ENCODE assay signal across 8 mouse cellular contexts in the genomic region with DNA sequence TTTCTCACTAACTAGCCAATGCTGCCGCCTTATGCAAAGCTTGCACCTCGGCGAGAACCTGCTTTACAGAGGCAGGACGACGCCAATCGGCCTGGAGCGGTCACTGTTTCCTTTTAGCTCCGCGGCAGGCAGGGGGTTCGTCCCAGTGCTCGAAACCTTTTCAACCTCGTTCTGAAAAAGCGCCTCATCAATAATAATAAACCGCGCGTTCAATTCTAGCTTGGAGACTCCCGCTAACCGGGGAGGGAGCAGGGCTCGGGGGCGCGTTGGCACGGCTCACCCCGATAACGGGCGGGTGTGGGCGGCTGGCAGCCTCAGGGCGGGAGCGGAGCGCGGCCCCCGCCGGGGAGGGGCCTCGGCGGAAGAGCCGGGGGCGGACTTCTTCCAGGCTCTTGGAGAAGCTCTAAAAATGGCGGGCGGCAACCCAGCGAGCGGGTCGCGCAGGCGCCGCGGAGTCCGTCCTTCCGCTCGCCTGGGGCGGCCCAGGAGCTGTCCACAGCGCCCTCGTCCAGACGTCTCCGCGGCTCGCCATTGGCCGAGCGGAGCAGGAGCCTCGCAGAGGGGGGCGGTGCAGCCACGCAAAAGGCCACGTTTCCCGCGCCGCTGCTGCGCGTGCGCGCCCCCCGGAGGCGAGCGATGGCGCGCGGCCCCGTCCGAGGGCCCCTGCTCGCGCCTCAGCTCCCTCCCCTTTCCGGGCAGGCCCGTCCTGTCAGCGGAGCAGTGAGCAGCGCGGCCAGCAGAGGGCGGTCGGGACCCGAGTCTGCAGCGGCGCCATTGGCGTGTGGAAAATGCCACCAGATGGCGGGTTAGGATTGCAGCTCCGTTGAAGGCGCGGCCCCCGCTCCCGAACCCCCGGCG. TPM values are rescaled to one million over a fixed set of nuclear protein-coding genes. Genes with fewer than 3 reads are reported as not detected.
A peak's percentile ranks its signal among the peaks of the same experiment; 100 is the strongest.
DNase-seq lines count a peak whose midpoint lies in the region; ATAC-seq lines count a peak whose summit lies in the region.

No protein-coding gene starts in this region.

- peak; percentile 96 for DNase-seq in adipocyte (ENCODE audit: low spot score)
- DNase-seq in embryo, embryonic 10 days (ENCODE audit: low spot score): peak; percentile 99
- peak; percentile 100 for DNase-seq in gastrocnemius, postnatal 10 days
- DNase-seq in induced T-regulatory cell, adult 2 months (ENCODE audit: low read depth): peak; percentile 98
- DNase-seq in left cerebral cortex, adult 9 months (ENCODE audit: low spot score in 2 of 2): peak; percentile 98 to 99
- peak; percentile 100 for DNase-seq in right cerebral cortex, postnatal 14 days
- peak; percentile 99 for DNase-seq in urinary bladder, postnatal 36 days (ENCODE audit: low spot score in 2 of 2)

- ATAC-seq in megakaryocyte progenitor cell, adult 5-6 weeks (replicated peaks; ENCODE audit: poor library complexity): peak; percentile 69

RNA-seq across cellular contexts. Expression of a gene that starts 45.5 kb away (rescaled TPM):
- 10 to 100 TPM; 33.5 to 43.0 TPM for total RNA-seq in gastrocnemius, postnatal 10 days (2021)
- 79.6 and 82.5 TPM in 2 replicates for total RNA-seq in megakaryocyte progenitor cell, adult 5-6 weeks (2015)
- total RNA-seq in megakaryocyte progenitor cell, adult 5-6 weeks (2017): 77.6 and 99.3 TPM in 2 replicates

Comparison
In these comparisons a context has a peak if more than half of its experiments do, and no peak if none do; other contexts are left out.
1. Peak in every context shown above with its lines: DNase-seq and ATAC-seq.